Mouse (Mus musculus): ENCODE data around the gene Galnt9. TPM values are rescaled to one million over a fixed set of nuclear protein-coding genes. Genes with fewer than 3 reads are reported as not detected.

The Galnt9 gene
- polyA plus RNA-seq, 1 experiment from 2014 or later = 0.09 TPM

DNA sequence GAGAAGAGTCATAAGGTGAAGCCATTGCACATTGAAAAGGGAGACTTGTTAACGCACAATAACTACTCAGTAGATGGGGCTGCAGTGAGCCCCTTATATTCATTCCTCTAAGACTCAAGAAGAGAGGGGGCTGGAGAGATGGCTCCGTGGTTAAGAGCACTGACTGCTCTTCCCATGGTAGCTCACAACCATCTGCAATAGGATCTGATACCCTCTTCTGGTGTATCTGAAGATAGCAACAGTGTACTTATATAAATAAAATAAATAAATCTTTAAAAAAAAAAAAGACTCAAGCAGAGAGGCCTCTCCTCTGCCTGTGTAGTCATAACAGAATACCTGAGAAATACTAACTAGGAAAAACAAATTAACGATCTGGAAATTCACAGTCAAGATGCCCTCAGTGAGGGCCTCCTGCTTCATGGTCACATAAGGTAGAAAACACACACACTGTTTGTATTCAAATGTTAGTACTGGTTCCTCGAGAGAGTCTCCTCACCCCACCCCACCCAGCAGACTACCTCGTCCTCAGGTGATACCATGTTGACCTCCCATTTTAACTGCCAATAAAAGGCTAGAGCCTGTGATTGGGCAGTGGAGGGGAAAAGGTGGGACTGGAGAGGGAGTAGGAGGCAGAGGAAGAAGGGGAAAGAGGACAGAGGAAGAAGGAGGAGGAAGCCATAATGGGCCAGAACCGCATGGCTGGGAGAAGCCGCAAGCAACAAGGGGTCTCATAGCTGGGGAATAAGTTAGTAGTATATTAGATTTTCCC, 94.3 kb downstream of the Galnt9 start:
- H3K9ac ChIP-seq (replicated peaks) = no peak overlapping the region
- no peak for ATAC-seq (ENCODE audit: insufficient number of reproducible peaks, insufficient read depth, low FRiP score, low TSS enrichment, low read depth)
- no peaks in the 10 kb centered on the region; the same call in 1 of the 2 replicates for H3K4me1 ChIP-seq (replicated peaks)
- H3K36me3 ChIP-seq = no peaks in the 10 kb centered on the region
- H3K27ac ChIP-seq = no peak overlapping the region
- H3K4me3 ChIP-seq (replicated peaks) = no peak overlapping the region
- WGBS = 78% methylated on average over 7 of the region's 7 CpGs
- H3K4me2 ChIP-seq = no peak overlapping the region
- H3K27me3 ChIP-seq = no peaks in the 10 kb centered on the region
- H3K9me3 ChIP-seq = no peaks in the 10 kb centered on the region

DNA sequence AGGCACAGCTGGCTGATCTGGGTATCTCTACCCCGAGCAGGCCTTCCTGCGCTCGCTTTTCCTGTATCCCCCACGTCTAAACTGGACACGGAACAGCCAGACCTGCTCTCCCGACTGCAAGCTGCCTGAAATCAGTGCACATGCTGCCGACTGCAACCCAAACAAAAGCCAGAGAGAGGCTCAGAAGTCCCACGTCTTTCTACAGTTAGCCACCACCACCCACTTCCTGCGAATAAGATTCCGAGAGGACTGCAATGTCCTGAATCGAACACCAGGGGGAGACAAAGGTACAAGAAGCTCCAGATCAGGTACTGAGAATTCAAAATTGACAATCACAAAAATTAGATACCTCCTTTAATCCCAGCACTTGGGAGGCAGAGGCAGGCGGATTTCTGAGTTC, 95.3 kb downstream of the Galnt9 start:
- no peaks in the 10 kb centered on the region for H3K27me3 ChIP-seq
- no peaks in the 10 kb centered on the region; the same call in 1 of the 2 replicates for H3K4me1 ChIP-seq (replicated peaks)
- 0 out of 2 replicates have a peak, but pooled peaks have one; percentile 20 for ATAC-seq (ENCODE audit: insufficient number of reproducible peaks, insufficient read depth, low FRiP score, low TSS enrichment, low read depth)
- 0 out of 2 replicates have a peak overlapping the region, but pooled peaks have one; percentile 19 for H3K4me3 ChIP-seq (replicated peaks)
- WGBS = 25% methylated on average over 12 of the region's 12 CpGs
- peak overlapping the region; percentile 46 for H3K4me2 ChIP-seq
- no peak overlapping the region for H3K27ac ChIP-seq
- H3K9me3 ChIP-seq = no peaks in the 10 kb centered on the region
- no peaks in the 10 kb centered on the region for H3K36me3 ChIP-seq
- H3K9ac ChIP-seq (replicated peaks) = peak overlapping the region; percentile 44; the same call in 1 of the 2 replicates

GRCm38 (mm10) chr5:110646377-110646776, 102.2 kb downstream of the Galnt9 start:
- no peak for ATAC-seq (ENCODE audit: insufficient number of reproducible peaks, insufficient read depth, low FRiP score, low TSS enrichment, low read depth)
- Histone ChIP-seq H3K27ac (no peak overlapping the region), H3K9ac (replicated peaks) (no peak overlapping the region), H3K4me3 (replicated peaks) (no peak overlapping the region), H3K27me3 (no peaks in the 10 kb centered on the region), H3K9me3 (no peaks in the 10 kb centered on the region), H3K36me3 (peaks cover 61% of the 10 kb centered on the region), H3K4me1 (replicated peaks) (no peaks in the 10 kb centered on the region), H3K4me2 (no peak overlapping the region)

- H3K27ac ChIP-seq = 0 out of 2 replicates have a peak within 1 kb of the TSS, but pooled peaks have one; percentile 23
- under 1% methylated on average over 91 of the region's 91 CpGs for WGBS
Measured at GRCm38 (mm10) chr5:110652719-110653648, 108.8 kb downstream of the Galnt9 start, which contains the start of the genes Noc4l and Ddx51. Gene Noc4l (minus strand): TSS chr5:110653417. Gene Ddx51 (plus strand): TSS chr5:110653451.

DNA sequence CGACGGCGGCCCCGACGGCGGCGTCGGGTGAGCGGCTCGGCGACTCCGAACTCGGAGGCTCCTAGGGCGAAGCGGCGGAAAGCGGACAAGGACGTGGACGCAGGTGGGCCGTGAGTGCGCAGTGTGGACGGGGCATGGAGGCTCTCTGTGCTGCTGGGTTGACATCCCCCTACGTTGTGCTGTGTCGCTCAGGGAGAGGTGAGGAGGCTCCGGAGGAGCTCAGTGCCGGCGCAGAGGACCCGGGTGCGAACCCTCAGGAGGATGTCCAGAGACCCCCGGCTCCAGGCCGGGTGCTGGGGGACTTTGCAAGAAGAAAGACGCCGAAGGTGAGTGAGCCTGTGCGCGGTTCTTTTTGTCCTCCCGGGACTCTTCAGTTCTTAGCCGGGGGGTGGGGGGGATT, 109.5 kb downstream of the Galnt9 start:
- peak overlapping the region; percentile 83 for H3K9ac ChIP-seq (replicated peaks)
- H3K36me3 ChIP-seq = peaks cover 73% of the 10 kb centered on the region
- ATAC-seq (ENCODE audit: insufficient number of reproducible peaks, insufficient read depth, low FRiP score, low TSS enrichment, low read depth) = no peak
- peak overlapping the region; percentile 93 for H3K4me2 ChIP-seq
- no peaks in the 10 kb centered on the region for H3K9me3 ChIP-seq
- H3K27ac ChIP-seq = 0 out of 2 replicates have a peak overlapping the region, but pooled peaks have one; percentile 23
- peaks cover 15% of the 10 kb centered on the region for H3K4me1 ChIP-seq (replicated peaks)
- peak overlapping the region; percentile 94 for H3K4me3 ChIP-seq (replicated peaks)
- no peaks in the 10 kb centered on the region for H3K27me3 ChIP-seq
- WGBS = 2% methylated on average over 37 of the region's 37 CpGs

More at GRCm38 (mm10) chr5:110652719-110653648, 108.8 kb downstream of the Galnt9 start, which contains the start of the genes Noc4l and Ddx51:
- no peaks in the 10 kb centered on the region for H3K27me3 ChIP-seq
- peaks cover 15% of the 10 kb centered on the region for H3K4me1 ChIP-seq (replicated peaks)
- peak within 1 kb of the TSS; percentile 94 for H3K4me3 ChIP-seq (replicated peaks)
- H3K4me2 ChIP-seq = peak within 1 kb of the TSS; percentile 93
- peaks cover 73% of the 10 kb centered on the region for H3K36me3 ChIP-seq
- ATAC-seq (ENCODE audit: insufficient number of reproducible peaks, insufficient read depth, low FRiP score, low TSS enrichment, low read depth) = peak; percentile 77
- H3K9me3 ChIP-seq = no peaks in the 10 kb centered on the region
- H3K9ac ChIP-seq (replicated peaks) = peak within 1 kb of the TSS; percentile 83

GRCm38 (mm10) chr5:110659682-110660081, 115.5 kb downstream of the Galnt9 start:
- H3K9me3 ChIP-seq = no peaks in the 10 kb centered on the region
- H3K27me3 ChIP-seq = no peaks in the 10 kb centered on the region
- no peak overlapping the region for H3K4me3 ChIP-seq (replicated peaks)
- H3K27ac ChIP-seq = no peak overlapping the region
- no peak for ATAC-seq (ENCODE audit: insufficient number of reproducible peaks, insufficient read depth, low FRiP score, low TSS enrichment, low read depth)
- H3K9ac ChIP-seq (replicated peaks) = no peak overlapping the region
- no peak overlapping the region for H3K4me2 ChIP-seq
- no peaks in the 10 kb centered on the region for H3K4me1 ChIP-seq (replicated peaks)
- H3K36me3 ChIP-seq = peaks cover 90% of the 10 kb centered on the region

DNA sequence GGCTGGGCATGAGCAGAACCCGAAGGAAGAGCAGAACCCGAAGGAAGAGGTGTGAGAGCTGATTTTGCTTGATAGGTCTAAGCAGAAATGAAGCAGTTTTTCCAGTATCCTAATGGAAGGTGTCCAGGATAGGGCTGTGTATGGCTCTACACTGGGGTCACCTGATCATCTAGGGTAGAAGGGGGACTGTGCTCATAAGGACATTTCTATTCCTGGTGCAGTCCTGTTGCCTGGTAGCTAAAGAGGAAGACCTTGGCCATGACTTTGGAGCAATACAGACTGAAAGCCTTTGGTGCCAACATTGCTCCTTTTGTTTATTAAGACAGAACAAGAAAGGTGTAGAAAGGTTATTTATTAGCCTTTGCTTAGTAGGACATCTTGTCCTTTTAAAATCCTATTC, 119.9 kb downstream of the Galnt9 start:
- no peaks in the 10 kb centered on the region for H3K9me3 ChIP-seq
- H3K27me3 ChIP-seq = no peaks in the 10 kb centered on the region
- H3K4me3 ChIP-seq (replicated peaks) = no peak overlapping the region
- no peaks in the 10 kb centered on the region for H3K4me1 ChIP-seq (replicated peaks)
- WGBS = 91% methylated on average over 2 of the region's 2 CpGs
- H3K9ac ChIP-seq (replicated peaks) = no peak overlapping the region
- peaks cover 90% of the 10 kb centered on the region for H3K36me3 ChIP-seq
- H3K4me2 ChIP-seq = no peak overlapping the region
- ATAC-seq (ENCODE audit: insufficient number of reproducible peaks, insufficient read depth, low FRiP score, low TSS enrichment, low read depth) = no peak
- no peak overlapping the region for H3K27ac ChIP-seq

- no peaks in the 10 kb centered on the region for H3K4me1 ChIP-seq (replicated peaks)
- no peak for ATAC-seq (ENCODE audit: insufficient number of reproducible peaks, insufficient read depth, low FRiP score, low TSS enrichment, low read depth)
- H3K36me3 ChIP-seq = peaks cover 91% of the 10 kb centered on the region
- WGBS = 92% methylated on average over 2 of the region's 2 CpGs
- H3K4me2 ChIP-seq = no peak overlapping the region
- no peak overlapping the region for H3K9ac ChIP-seq (replicated peaks)
- no peaks in the 10 kb centered on the region for H3K9me3 ChIP-seq
- H3K27ac ChIP-seq = no peak overlapping the region
- H3K27me3 ChIP-seq = no peaks in the 10 kb centered on the region
- H3K4me3 ChIP-seq (replicated peaks) = no peak overlapping the region
Measured at GRCm38 (mm10) chr5:110664750-110665269, 120.7 kb downstream of the Galnt9 start.

DNA sequence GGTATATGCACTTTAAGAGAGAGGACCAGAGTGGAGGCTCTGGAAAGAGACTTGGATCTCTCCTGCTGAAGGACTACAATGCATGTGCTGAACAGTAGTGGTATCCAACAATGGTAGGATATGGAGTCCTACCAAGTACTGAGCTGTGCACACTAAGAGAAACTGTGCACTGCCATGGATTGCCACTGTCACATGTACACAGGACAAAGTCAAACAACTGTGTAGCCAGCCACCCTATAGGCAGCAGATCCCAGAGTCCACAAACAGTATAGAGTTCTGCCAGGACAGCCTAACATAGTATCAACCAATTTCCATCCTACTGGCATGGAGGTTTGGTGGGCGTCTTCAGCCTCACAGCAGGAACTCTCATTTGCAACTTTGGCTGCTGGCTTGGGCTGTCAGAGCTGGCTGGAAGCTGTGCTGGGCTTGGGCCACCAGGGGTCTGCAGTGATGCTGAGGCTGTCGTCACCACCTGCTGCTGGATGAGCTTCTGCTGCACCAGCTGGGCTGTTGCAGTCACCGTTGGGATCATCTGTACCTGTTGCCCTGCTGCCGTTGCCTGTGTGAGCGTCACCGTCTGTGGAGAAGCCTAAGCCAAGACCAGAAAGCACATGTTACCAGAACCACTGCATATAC, 121.4 kb downstream of the Galnt9 start:
- no peak for ATAC-seq (ENCODE audit: insufficient number of reproducible peaks, insufficient read depth, low FRiP score, low TSS enrichment, low read depth)
- Histone ChIP-seq H3K4me2 (no peak overlapping the region), H3K27ac (no peak overlapping the region), H3K4me1 (replicated peaks) (no peaks in the 10 kb centered on the region), H3K27me3 (no peaks in the 10 kb centered on the region), H3K9me3 (no peaks in the 10 kb centered on the region), H3K9ac (replicated peaks) (no peak overlapping the region), H3K4me3 (replicated peaks) (no peak overlapping the region), H3K36me3 (peaks cover 91% of the 10 kb centered on the region)
- 68% methylated on average over 6 of the region's 6 CpGs for WGBS
